Mouse (Mus musculus) thymus, adult 18-20 months (tissue): ENCODE measurements around the gene Gch1.

Experiments used
- DNase-seq, 2 experiments: peaks; one replicate each; pipeline ENCODE4 v3.0.0; 2022; ENCODE audit warnings: mixed read lengths in 2 of 2

The Gch1 gene

DNA sequence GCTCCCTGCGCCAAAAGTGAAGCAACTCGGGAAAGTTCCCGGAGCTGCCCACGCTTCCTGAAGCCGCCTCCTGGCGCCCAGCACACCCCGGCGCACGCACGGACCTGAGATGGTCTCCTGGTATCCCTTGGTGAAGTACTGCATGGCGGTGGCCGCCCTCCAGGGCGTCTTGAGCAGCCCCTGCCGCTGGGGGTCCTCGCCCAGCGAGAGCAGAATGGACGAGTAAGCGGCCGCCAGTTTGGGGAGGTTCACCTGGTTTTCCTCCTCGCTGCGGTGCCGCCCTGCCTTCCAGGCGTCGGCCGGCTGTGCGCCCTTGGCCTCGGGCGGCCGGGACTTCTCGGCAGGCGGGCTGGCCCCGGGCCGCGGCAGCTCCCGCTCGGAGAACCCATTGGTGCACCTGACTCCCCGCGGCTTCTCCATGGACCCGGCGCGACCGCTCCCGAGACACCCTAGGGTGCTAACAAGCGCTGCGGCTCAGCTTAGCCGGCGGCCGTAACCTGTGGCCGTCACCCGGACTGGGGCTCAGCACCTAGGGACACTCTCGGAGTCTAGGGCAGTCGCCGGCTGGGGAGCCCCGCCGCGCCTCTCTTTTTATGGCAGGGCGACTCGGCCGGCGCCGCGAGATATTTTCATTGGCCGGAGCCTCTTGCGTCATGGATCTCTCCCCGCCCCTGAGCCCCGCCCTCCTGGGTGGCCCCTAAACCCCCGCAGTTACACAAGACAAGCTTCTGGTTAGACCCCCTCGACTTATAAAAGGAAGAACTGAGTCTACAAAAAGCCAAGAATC lies at the start of gene Gch1:
TSS of gene Gch1 (minus strand) at position 566 of the 787 bp plus-strand sequence.
- DNase-seq = peak; percentile 79 to 83

DNA sequence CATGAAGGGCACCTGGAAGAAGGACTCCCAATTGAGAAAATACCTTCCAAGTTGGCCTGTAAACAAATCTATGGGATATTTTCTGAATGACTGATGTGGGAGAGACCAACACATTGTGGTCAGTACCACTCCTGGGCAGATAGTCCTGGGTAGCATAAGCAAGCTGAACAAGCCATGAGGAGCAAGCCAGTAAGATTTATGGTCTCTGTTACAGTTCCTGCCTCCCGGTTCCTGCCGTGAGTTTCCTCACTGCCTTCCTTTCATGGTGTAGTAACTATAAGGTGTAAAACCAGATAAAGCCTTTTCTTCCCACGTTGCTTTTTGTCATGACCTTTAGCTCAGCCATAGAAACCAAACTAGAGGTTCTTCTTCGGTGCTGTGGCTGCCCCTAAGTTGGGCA lies 48.1 kb upstream of the Gch1 start:
- DNase-seq = no peak

DNA sequence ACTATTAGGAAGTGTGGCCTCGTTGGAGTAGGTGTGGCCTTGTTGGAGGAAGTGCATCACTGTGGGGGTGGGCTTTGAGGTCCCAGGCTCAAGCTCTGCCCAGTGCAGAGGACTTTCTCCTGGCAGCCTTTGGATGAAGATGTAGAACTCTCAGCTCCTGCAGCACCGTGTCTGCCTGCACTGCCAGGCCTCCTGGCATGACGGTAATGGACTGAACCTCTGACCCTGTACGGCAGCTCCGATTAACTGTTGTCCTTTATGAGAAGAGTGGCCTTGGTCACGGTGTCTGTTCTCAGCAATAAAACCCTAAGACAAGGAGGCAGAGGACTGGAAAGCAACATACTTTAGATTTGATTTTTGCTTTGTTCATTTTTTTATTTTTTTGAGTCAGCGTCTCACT lies 47.3 kb upstream of the Gch1 start:
- DNase-seq = no peak

DNA sequence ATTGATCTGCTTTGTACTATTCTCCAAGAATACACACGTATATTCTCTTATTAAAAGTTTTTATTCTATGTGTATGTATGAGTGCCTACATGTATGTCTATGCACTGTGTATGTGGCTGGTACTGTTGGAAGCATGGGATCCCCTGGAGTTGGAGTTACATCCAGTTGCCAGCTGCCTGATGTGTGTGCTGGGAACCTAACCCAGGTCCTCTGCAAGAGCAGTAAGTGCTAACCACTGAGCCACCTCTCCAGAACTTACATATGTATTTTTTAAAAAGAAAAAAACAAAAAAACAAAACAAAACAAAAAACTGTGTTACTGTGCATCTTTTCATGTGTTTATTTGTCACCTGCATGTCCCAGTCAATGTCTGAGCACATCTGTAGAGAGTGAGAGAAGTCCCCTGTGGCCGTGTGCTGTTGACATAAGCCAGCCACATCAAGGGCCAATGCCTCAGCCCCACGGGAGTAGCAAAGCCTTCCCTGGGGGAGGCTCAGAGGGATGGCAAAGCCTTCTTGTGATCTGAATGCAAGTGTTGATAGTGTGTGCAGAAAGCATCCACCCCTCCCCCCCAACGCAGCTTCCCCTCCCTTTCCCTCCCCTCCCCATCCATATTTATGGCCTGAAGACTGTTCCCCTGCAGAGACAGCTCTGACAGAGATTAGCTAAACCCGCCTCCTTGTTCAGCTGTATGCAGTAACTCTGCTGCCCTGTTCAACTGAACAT lies 45.5 kb upstream of the Gch1 start:
- no peak for DNase-seq

DNA sequence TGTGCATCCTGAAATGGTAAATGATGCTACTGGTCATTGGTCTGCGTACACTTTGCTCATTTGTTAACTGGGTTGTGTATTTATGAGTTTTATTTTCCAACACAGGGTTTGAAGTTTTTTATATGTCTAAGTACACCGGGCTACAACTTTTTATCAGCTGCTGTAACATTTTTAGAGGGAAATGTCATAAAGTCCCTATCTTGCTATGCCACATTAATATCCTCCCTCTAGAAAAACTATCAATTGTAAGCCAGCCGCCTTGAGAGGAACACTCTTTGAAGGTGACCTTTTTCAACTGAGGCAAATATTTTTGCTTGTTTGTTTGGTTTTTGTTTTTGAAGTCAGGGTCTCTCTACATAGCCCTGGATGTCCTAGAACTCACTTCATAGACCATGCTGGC lies 44.8 kb upstream of the Gch1 start:
- DNase-seq = no peak

DNA sequence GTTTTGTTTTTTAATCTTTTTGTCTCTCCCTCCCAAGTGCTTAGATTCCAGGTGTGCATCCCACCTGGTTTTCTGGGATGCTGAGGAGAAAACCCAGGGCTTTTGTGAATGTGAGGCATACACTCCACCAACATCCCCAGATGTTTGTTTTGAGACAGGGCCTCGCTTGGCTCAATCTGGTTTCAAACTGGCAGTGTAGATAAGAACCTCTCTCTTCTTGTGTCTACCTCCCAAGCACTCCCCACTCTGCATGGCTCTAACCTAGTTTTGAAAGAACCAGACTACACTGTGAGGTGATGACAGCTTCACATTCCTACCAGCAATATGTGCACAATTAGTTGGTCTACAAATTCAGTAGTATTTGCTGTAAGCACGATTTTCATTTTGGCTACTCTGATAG lies 44.4 kb upstream of the Gch1 start:
- no peak for DNase-seq

DNA sequence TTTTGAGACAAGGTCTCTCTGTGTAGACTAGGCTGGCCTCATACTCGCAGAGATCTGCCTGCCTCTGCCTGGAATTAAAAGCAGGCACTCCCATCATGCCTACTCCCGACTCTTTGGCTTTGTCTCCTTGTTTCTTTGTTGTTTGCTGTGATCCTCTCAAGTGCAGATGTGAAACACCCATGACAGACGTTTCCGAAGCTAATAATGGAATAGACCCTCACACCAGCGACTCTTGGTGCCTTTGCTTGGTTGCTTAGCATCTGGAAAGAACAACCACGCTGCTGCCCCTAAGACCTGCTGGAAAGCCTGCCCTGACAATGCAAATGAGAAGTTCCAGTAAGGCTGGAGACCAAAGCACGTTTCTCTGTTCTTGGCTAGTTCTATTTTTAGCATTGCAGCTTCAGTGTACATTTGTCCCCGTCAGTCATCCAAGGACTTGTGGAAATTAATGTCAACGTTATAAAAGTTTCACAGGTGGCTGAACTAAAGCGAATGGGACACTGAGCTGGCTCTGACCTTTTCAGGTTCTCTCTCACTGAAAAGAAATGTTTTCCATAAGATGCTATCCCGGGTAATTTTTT lies 40.7 kb upstream of the Gch1 start:
- DNase-seq = no peak

DNA sequence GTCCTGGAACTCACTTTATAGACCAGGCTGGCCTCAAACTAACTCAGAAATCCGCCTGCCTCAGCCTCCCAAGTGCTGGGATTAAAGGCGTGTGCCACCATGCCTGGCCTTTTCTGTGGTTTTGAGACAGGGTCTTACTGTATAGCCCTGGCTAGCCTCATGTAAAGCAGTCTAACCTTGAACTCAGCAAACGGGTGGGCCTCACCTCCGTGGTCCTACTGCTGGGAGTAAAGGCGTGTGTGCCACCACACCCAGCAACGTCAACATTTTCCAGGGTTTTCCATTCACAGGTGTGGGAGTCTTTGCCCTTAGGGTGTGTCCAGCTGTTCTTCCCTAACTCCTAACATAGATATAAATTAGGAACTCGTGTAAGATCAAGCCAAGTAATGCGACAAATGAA lies 36.7 kb upstream of the Gch1 start:
- DNase-seq = no peak

DNA sequence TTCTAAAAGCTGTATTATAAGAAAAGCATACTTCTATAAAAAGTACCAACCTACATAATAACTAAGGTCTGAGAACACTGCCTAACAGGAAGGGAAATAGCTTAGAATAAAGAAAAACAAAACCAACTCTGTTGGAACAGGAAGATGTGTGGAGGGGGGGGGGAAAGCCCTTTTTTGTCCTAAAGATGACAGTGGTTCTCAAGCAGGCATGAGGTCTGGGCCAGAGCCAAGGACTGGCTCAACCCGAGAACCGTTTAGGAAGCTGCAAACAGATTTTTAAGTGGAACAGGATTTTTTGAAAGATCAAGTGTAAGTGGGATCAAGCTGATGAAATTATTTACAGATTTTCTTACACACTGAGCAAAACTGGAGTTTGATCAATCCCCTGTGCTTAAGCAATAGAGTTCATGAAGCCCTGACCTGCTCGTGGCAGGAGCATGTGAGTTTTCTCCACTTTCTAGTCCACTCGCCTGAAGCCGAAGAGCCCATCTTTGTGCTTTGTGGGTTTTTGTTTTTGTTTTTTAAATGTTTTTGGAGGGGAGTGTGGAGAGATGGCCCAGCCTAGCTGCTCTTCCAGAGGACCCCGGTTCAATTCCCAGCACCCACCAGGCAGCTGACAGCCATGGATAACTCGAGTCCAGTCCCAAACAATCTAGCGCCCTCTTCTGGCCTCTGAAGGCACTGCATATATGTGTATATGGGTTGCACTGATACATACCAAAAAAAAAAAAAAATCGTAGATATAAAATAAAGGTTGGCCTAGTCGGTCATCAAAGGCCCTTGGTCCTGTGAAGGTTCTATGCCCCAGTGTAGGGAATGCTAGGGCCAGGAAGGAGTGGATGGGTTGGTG lies 35.5 kb upstream of the Gch1 start:
- peak in 1 of 2 experiments; percentile 46 for DNase-seq

DNA sequence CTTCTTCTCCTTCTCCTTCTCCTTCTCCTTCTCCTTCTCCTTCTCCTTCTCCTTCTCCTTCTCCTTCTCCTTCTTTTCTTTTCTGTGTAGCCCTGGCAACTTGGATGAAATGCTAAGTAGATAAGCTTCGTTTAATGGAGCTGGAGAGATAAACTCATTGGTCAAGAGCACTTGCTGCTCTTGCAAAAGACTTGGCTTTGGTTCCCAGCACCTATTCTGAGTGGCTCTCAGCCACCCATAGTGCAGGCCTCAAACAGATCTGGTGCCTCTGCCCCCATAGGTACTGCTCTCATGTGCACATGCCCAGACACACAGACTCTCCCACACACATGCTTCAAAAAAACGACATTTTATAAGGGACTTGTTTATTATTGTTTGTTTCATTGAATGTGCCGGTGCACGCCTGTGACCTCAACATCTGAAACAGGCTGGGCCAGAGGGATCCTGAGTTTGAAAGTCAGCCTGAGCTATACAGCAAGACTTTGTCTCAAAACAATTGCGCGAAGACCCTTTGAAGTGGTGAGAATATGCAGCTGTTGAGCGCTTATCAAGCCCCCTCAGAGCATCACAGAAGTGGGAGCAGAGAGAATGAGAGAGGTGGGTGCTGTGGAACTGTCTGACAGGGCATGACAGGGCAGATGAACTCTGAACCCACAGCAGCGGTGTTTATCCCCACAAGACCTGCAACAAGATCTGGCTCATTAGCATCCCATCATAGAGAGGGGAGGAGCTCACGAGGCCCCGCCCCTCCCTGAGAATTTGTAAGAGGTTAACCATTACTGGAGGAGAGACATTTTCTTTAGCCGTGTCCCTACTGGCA lies 33.6 kb upstream of the Gch1 start:
- DNase-seq = peak; percentile 73 to 89

DNA sequence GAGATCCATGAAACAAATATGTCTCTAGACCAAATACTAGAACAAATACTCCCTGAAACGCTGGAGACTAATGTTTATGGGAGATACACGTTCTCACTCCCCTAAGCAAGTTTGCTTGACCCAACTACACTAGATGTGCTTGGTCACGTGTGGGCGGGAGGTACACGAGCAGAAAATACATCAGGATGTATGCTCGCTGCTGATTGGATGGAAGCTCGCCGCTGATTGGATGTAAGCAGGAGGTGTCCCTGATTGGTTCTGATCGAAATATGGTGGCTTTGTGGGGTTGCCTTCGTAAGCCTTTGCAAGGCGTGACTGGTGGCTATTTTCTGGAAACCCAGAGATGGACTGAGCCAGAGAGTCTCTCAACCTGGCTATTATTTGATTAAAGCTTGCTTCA lies 32.4 kb upstream of the Gch1 start:
- no peak for DNase-seq

DNA sequence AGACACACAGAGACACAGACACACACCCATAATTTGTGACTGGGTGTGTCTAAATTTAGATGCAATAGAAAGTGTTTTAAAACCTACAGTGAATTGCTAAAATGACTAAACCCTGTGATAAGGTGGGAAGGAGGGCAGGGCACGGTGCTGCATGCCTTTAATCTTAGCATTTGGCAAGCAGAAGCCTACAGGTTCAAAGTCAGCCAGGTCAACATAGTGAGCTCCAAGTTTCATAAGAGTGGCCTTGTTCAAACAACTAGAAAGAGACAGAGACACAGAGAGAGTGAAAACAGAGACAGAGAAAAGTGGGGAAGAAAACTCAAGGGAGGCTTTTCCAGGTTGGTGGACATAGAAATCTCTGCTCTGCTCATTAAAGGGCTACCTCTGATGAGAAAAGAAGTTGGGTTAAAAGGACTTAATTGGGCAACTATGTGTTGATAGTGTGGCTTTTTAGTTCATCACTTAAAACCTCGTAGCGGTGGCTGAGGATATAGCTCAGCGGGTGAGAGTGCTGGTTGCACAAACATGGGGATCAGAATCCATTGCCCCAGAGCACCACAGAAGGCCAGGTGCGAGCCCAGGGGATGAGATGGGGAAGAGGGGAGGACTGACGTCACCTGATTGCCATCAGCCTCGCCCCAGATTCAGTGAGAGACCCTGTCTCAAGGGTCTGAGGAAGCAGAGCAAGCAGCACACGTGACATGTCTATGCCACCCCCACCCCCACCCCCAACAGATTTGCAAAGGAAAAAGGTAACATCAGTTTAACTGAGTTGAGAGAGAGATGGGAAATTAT lies 31.2 kb upstream of the Gch1 start:
- DNase-seq = peak in 1 of 2 experiments; percentile 38

DNA sequence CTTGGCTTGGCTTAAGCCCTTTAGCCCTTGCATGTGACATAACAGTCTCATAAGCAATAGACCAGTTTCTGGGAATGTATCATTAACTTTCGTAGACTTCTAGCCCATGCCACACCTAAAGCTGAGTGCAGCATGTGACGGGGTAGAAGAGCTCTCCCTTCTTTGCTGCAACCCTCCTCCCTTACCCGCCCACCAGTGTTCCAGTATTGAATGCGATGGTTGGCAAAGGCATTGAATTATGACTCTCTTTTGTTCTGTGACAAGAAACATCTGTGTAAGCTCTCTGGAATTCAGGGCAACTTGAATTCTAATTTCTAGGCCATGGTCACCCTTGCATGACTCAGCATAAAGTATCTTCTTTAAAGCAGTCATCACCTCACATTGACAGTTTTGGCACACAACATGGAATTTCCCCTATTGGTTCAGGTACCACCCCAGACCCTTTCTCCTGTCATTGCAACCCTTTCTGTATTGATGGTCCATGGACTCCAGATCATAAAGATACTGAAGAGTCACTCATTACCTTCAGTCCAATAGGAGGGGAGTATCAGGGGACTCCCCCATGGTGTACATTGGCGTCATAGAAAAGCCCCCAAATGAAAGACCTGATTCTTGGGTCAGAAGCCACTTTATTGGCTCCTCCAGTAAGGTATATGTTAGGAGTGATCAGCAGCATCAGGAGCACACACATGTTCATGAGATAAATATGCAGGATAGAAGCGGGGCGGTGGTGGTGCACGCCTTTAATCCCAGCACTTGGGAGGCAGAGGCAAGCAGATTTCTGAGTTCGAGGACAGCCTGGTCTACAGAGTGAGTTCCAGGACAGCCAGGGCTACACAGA lies 29.8 kb upstream of the Gch1 start:
- no peak for DNase-seq

DNA sequence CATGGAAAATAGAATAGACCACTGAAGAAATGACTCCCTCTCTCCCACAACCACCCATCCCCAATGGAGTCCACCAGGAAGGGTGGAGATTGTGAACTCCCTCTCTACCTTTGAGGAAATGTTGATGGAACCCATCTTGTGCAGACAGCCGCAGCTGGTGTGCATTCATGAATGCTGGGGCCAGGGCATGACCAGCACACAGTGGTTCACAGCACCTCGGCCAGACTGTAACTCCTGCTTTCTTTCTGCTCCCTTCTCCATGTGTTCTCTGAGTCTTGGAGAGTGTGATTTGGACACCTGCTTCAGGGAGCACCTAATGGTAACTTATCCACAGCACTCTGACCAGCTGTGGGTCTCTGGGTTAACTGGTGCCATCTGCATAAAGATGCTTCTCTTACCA lies 27.3 kb upstream of the Gch1 start:
- DNase-seq = no peak

DNA sequence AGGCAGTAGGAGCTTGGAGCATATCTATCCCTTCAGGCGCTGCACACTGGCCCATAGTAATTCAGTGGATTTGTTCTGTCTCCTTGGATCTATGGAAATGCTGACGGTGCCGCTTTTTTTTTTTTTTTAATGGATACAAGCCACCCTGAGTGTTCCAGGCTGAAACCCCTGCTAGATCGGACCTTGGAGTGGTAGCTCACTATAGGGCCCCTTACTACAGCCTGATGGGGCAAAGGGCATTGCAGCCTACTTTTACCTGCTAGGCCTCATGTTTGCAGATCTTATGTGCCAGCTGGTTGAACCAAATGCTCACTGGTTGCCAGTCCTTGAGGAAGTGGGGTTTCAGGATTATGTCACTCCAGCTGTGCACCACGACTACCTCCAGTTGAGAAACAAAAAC lies 25.2 kb upstream of the Gch1 start:
- DNase-seq = no peak

DNA sequence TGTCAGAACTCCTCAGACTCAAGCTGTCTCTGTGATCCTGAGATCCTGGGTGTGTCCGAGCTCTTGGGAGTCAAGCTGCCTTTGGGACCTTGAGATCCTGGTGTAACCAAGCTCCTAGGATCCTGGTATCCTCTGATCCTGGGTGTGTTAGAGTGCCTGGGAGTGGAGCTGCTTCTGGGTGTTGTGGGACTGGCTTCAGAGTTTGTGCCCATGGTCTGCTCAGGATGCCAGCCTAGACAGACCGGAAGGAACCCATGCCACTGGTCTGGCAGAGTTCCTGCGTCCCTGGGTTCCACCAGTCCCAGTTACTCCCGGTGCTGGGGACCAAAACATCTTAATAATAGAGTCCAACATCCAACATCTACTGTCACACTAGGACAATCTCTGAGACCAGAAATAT lies 24.1 kb upstream of the Gch1 start:
- no peak for DNase-seq

DNA sequence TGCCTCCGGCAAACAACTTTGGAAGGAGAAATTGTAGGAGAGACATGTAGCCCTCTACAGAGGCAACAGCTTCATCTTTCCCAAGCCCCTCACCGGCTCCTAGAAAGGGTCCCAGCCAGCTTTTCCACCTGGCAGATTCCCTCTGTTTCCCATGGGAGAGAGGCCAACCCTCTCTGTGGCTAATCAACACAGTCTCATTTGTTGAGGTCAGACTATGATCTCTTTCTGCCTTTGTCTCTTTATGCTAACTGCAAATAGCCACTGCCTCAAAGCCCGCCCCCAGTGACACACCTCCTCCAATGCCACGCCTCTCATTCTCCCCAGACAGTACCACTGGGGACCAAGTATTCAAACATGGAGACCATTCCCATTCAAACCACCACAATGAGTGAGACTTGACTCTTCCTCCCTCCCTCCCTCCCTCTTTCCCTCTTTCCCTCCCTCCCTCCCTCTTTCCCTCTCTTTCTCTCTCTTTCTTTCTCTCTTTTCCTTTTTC lies 20.5 kb upstream of the Gch1 start:
- DNase-seq = no peak

DNA sequence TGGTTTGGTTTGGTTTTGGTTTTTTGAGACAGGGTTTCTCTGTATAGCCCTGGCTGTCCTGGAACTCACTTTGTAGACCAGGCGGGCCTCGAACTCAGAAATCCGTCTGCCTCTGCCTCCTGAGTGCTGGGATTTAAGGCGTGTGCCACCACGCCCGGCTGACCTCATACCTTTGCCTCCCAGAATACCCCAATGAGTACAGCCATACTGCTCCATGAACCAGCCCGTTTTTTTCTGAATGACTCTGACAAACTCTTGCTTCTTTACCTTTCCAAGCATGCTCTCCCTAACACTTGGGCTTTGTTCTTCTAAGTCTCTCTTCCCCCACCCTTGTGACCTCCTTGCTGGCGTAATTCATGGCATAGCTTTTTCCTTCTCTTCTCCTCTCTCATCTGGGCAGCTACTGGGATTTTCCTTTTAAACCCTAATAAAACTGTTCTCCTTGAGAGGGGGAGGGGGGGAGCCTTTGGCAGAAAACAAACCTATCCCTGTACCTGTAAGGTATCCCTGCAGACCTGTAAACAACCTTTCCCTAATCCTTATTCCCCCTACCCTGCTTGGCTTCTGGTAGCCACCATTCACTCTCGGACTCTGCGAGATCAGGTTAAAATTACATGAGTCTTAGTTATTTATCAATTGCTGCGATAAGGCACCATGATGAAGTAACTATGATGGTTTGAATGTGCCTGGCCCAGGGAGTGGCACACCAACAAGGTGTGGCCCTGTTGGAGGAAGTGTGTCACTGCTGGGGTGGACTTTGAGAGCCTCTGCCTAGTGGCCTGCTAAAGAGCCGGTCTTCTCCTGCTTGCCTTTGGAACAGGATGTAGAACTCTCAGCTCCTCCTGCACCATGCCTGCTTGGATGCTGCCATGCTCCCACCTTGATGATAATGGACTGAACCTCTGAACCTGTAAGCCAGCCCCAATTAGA lies 19.6 kb upstream of the Gch1 start:
- no peak for DNase-seq

DNA sequence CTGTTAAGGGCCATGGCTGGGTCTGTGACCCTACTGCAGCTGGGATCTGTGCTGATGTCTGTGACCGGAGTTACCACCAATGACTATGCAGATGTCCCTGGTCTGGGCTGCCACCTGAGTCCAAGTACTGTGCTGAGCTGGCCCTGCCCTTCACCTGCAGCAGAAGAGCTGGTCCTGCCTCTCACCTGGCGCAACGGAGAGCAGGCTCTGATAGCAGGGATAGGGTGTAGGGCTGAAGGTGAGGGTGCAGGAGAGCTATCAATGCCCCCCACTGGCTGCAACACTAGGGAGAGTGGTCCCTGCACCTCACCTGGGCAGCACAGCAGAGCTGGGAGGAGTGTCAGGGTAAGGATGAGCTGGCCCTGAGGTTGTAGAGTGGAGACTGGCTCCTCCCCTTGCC lies 17.4 kb upstream of the Gch1 start:
- DNase-seq = no peak
